Mouse (Mus musculus) brain, adult 2 months (tissue): ENCODE data around the gene Fam240a.
A peak's percentile ranks its signal among the peaks of the same experiment; 100 is the strongest.

ENCODE experiments used
- DNase-seq: peaks from one replicate; pipeline ENCODE4 v3.0.0; 2011; ENCODE audit warnings: low read depth, low spot score

Gene Fam240a

DNA sequence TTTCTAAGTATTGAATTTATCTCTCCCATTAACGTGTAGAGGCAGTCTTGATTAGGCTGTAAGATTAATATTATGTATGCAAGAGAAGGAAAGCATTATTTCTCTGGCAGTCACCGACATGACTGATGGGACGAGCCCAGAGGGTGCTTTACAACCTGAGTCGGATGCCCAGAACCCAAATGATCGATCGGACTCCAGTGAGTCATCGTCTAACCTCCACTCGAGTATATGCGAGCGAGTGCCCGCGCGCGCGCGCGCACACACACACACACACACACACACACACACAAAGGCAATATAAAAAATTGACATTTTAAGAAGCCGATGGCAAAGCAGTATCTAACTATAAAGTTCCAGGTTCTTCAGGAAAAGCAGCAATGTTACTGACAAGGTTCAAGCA lies 28.7 kb upstream of the Fam240a start:
- no peak for DNase-seq

DNA sequence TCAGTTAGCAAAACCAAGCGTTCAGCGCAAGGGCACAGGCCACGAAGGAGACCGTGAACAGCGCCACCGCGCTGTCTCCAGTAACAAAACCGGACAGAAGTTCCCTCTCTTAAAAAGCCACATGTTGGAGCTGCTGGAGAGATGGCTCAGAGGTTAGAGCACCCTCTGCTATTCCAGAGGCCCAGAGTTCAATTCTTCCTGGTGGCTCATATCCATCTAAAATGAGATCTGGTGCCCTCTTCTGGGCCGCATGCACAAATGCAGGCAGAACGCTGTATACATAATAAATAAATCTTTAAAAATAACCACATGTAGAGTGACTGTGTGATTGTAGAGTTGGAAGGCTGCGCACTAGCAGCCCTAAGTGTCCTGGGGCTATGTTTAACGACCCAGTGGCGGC lies 27.6 kb upstream of the Fam240a start:
- peak; percentile 32 for DNase-seq

DNA sequence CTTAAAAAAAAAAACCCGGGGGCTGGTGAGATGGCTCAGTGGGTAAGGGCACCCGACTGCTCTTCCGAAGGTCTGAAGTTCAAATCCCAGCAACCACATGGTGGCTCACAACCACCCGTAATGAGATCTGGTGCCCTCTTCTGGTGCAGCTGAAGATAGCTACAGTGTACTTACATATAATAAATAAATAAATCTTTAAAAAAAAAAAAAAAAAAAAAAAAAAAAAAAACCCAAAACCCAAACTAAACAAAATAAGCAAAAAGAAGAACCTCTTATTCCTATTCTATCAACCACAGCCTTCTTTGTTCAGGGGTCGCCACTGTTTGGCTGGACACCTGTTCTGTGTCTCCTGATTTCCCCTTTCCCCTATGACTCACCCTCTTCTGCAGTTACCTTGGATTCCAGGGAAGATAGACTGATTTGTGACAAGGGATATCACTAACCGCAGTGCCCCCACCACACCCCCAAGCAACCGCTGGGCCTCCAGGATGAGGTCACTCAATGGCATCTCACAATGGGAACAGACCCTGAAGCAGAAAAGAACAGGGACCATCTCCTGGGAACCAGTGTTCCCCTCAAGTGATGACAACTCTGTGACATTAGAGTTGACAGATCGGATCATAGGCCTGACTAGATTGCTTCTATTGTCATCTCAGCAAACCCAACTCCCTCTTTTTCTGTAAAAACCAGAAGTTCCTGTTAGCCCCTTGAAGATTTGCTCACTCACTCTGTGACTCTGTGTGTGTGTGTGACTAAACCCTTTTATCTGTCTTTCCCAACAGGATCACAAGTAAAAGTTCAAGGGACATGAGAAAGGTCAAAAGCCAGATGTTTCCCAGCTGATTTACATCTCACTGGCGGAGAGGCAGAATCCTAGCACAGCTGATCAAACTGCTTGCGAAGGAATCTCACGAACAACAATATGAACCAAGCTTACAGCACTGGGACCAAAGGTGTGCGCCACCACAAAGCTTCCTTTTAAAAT lies 21.1 kb upstream of the Fam240a start:
- no peak for DNase-seq

DNA sequence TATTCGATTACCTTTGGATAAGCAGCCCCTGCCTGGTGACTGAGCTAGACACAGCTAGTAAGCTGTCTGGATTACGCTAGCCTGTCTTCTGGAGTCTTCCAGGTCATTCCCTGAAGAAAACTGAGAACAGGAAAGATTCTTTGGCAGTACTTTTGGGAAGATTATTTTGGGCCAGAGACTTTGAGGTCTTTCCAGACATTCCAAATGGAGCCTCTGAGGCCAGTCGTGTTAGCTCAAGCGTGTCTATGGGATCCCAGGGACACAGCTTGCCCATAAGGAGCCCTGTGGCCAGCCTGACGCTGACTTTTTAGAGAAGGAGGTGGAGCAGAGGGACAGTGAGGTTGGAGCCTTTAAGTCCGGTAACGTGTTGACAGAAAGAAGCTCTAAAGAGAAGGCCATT lies 19.3 kb upstream of the Fam240a start:
- no peak for DNase-seq

DNA sequence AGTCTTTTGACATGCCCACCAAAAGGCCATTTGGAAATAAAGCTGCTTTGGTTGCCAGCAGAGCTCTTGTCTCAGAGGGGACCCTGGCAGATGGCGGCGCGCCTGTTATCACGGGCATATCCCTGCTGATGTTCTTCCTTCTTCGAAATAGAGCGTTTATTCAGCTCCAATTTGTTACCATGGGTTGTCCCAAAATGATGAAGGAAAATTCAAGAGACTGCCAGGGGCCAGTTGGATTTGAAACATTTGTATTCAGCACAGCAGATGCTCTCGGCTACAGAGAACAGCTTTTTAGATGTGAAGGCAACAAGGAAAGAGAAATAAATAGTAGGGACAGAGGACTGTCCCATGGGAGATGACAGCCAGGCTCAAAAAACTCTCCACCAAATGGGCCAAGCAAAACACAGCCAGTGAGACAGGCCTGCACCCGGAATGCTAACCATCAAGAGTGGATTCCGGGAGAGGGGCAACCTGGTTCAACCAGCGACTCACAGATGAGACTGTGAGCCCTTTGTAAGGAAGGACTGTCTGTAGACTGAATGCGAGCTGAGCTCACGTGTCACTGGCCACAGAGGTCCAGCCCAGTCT lies 17.3 kb upstream of the Fam240a start:
- DNase-seq: peak; percentile 53

DNA sequence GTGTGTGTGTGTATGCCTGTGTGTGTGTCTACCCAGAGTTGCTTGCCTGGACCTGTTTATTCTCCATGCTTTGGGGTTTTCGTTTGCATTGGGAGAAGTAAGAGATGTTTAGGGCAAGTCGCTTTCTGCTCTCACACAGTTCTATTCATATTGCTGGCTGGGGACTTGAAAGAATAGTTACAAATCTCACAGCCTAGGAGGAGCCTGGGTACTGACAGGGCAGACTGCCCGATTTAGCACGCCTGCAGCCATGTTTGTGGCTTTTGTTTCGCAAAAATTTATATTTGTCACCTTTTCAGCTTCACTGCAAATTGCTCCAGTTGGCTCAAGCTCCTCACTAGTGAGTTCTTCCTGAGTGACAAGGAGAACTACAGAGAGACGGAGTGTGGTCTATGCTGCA lies 14.9 kb upstream of the Fam240a start:
- DNase-seq: peak; percentile 14

DNA sequence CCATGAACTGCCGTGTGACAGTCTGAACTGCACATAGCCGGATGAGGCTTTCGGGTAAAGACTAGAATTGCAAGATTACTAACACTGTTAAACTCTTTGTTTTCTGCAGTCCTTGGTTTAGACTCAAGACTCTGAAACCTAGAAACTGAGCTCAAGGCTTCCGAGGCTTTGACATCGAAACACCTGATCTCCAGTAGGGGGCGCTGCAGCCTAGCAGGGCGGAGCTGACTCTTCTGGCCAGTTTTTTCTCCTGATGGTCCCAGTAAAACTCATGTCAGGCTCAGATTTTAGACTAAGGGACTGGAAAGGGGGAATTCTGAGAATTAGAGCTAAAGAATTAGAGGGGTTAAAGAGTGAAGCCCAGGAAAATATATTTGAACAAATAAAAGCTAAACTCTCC lies 6.1 kb upstream of the Fam240a start:
- peak; percentile 74 for DNase-seq

DNA sequence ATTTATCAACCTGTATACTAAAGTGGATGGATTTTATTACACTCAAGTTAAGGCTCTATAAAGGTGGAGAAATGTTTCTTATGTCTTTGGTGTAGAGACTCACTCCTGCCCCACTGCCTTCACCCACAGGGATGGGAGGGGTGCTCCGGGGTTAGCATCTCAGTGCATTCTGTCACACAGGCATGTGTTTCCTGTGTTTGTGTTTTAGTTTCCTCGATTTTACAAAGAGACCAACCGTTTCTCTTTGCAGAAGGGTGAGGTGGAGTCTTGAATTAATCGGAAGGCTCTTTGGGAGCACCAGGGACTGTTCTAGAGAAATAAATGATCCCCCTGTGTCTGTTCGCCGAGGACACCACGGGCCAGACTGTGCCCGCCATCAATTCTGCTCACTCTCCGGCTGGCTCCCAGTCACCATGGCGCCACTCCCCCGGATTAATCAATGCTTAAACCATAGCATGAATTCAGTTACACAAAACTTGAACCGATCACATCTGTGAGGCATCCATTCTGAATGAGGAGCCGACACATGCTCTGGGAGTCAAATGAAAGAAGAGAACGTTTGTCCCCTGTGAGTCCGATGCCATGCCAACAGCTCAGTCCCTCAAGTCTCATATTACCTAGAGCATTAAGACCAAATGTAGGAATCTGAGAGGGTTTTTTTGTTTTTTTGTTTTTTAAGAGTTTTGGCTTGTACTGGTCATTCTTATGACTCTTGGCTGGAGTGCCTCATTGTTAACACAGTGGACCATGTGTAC lies 4.2 kb upstream of the Fam240a start:
- no peak for DNase-seq

DNA sequence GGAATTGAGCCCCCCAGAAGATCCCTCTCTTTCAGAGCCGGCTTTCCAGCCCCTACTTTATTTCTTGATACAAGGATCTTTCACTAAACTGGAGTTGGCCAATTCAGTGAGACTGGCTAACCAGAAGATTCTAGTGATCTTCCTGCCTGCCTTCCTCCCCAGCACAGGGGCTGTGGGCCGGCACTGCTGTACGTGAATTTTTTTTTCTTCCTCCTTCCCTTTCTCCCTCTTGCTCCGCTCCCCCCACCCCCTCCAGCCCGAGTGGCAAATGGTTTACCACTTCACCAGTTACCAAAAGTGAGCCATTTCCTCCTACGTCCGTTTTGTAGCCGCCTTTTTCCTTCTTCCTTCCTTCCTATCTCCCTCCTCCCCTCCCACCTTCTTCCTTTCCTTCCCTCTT lies 1.2 kb downstream of the Fam240a start:
- DNase-seq: no peak

DNA sequence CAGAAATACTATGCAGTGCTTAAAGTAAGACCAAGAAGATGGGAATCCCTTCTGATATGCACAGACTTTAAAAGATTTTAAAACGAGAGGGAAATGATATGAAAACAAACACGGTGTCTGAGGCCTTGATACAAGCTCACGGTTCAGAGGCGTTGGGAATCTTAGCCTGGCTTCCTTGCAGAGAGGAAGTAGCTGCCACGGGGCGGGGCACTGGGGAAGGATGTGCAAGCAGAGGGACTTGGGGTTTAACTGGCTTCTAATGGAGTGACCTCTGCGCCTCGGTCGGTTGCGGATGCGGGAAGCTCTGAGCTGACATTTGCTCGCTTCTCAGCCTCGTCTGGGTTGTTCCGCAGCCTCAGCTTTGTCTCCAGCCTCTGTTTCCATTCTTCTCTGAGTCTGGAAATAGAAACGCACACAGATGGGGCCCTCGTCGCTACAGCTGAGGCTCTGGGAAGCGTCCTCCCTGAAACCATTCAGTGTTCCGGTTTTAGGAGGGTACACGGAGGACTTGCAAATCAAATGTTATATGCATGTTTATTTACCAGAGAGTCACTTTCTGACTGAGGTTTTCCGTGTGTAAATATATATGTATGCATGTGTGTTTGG lies 1.9 kb downstream of the Fam240a start:
- peak; percentile 37 for DNase-seq

DNA sequence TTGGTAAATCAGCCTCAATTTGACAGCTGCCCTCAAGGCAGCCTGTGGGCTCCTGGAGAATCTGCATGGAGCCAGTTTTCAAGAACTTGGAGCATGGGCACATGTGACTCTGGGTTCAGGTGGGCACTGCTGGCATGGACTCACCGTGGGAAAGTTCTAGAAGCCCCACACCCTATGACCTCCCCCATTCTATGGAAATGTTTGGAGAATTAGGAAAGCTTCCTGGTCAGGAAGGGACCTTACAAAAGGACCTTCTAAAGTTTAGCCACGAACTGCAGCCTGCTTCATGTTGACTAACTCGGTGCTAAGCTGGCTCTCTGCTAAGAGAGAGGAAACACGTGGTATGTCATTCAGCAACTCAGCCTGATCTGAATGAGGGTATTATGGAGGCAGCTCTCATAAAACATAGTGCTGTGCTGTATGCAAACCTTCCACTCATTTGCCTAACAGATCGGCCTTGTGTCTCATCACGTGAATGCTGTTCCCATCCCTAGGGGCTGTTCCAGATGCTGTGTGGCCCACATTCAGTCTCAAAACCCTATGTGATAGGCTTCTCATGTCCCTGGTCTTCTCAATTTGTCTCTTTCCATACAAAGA lies 7.2 kb downstream of the Fam240a start:
- DNase-seq: peak; percentile 73

DNA sequence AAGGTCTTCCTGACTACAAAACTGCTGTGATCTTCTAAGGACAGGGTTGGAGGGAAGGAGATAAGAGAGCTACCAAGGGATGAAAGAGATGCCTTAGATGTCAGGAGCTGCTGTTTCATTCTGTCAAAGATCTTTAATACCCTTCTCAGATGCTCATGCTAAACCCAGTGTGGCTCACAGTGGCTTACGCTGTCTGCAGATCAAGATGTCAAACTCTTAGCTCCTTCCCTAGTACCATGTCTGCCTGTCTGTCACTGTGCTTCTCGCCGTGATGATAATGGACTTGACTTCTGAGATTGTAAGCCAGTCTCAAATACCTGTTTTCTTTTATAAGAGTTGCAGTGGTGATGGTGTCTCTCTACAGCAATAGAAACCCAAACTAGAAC lies 8.0 kb downstream of the Fam240a start:
- DNase-seq: no peak

DNA sequence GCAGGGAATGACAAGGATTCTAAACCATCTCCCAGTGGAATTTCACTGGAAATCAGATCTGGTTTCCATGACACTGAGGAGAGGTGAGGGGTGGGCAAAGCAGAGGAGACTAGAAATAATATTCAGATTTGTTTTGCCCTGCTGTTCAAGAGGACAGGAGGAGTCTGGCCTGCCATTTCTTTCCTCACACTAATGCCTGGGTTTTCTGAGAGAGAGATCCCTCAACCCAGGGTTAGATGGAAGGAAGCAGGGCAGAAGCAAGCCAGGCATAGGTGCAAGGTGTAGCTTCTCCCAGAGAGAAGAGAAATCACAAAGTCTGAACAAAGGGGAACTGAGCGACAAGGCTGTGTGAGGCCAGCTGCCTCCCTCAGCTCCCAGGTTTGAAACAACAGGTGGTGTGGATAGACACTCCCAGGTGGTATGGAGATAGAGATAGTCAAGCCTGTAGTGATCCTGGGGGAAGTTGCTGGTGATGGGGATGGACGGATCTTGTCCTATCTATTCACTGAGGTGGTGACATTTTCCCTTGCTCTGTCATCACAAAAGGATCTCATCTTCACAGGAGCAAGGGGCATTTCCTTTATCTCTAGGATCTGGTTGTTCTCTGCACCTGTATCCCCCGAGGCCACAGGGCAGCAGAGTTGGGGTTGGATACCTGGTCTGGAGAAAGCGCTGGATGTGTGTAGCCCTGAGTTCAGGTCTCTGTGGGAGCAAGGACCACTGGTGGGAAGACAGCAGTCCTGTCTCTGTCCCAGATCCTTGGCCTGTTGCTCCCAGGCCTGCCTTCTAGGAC lies 8.6 kb downstream of the Fam240a start:
- DNase-seq: no peak

DNA sequence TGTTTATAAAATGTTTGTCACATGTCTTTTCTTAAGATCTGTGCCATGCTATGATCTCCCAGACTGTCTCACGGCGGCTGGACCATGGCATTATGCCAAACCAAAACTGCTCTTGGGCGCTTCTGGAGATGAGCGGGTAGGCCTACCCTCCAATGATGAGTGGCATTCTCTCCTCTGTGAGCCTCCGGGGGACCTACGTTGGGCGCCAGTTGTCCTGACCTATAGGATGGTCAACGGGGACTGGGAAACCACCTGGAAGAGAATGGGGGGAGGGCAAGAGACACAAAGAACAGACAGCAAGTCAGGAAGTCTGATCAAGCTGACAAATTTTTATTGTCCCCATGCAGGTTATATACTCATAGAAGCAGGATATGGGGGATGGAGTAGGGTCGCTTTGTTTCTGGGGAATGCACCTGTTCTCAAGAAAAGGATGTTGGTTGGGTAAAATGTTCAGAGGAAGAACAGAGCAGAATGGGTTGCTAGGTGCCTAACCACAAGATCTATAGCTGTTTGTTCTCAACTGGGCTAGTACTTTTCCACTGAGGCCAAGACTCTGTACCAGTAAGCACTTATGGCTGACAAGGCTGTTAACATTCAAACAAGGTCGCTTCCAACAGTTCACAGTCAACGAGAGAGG lies 9.3 kb downstream of the Fam240a start:
- DNase-seq: no peak

DNA sequence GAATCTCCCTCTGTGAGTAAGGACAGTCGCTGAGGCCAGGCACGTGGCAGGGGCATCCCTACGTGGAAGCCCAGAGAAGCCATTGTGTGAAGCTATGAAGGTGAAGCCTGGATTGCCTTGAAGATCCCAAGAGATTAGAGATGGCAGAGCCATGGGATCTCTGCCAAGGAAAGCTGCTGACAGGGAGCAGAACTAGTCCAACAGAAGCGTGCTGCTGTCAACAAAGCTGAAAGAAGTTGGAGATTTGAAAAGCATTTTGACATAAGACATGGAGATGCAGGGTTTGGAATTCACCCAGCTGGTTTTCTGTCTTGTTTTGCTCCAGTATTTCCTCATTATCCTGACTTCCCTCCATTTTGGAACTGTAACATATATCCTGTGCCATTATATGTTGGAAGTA lies 14.4 kb downstream of the Fam240a start:
- DNase-seq: no peak

DNA sequence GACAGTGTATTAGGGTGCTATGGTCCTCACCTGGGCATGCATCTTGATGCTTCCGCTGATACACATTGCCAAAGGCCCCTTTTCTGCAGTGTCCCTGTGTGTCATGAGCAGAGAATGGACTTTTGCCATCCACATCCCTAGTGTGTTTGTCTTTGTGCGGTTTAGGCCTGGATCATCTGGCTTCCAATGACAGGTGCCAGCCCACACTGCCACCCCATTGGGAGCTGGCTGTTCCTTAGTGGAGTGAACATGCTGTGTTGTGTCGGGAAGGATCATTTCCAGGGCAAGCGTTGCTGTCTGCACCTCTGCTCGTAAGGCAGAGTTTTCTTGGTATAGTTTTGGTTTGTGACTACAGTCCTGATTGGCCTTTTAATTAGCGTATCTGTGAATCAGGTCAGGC lies 15.5 kb downstream of the Fam240a start:
- DNase-seq: no peak

DNA sequence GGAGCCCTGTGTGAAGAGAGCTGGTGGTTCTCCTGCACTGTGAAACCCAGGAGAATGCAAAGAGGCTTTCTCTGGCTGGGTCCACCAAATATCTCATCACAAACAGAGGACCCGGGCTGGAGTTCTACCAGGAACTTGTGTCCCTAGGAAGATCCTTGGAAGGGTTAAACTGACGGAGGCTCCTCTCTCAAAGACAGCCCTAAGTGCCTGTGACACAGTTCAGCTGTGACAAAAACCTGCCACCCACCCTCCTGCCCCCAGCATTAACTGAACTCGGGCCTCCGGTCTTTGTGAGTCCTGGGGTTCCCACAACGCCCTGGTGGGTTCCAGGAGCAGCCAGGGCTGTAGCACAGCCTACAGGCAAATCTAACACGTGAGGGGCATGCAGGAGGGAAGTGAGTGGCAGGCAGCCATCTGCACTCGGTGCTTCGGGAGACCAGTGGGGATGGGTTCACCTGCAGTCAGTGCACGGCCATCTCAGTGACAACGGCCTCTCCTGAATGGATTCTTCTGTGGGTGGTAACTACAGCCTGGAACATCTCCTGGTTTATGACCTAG lies 17.1 kb downstream of the Fam240a start:
- DNase-seq: no peak

DNA sequence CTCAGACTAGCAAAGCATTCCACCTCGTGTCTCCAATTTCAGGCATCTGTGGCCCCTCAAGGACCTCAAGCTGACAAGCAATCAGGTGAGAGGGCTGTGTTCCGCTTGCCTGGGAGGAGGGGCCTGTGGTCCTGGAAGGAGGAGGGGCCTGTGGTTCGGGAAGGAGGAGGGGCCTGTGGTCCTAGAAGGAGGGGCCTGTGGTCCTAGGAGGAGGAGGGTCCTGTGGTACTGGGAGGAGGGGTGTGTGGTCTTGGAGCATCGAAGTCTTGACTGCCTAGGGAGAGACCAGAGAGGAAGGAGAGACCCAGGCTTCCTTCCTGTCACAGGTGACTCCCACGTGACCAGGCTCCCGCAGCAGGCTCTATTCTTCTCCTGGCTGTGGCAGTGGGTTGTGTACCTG lies 20.1 kb downstream of the Fam240a start:
- DNase-seq: no peak

DNA sequence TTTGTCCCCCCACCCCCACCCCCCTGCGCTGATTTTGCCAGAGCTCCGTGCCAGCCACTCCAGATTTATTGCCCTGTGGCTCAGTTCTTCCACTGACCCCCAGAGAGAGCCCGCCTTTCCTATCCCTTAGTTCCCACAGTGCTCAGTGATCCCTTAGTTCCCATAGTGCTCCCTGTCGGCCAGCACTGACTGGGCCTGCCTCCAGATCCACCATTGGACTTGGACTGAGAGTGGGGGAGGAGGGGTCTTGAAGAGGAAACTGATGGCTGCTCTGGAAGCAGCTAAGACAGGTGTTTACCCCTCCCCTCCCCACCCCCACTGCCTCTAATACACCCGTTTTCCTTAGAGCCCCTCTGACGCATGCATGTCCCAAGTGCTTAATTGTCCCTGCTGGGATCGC lies 20.7 kb downstream of the Fam240a start:
- no peak for DNase-seq

DNA sequence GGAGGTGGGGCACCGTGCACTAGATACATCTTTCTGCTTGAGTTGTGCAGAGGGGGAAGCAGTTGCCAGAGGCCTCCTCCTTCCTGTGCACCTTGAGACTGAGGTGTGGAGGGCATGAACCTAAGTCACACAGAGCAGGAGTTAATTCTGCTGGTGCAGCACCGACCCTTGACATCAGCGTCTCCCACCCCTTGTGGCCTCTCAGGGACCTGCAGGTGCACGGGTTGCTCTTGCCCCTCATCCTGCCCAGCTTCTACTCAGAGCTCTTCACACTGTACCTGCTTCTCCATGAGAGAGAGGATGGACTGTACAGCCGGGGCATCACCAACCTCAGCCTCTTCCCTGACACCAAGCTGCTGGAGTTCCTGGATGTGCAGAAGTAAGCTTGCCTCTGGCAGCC lies 21.2 kb downstream of the Fam240a start:
- no peak for DNase-seq
